Mouse (Mus musculus) midbrain, embryonic 11.5 days (tissue): ENCODE measurements at regions not wholly inside any gene's neighbourhood (a gene's known extent, or its start where the extent isn't known, plus 50 kb on each side); places are given as distances from the start of the nearest gene placed in this dataset.

Experiments used
- ATAC-seq: fragments of 200-750 bp; cut with Nextera tagmentation; 2 replicates; pipeline ENCODE4 v1.8.0; 2017; ENCODE audit warnings: moderate TSS enrichment, moderate library complexity; ENCODE audit not compliant: low FRiP score
- DNase-seq: peaks from one replicate; pipeline ENCODE4 v3.0.0; 2015; ENCODE audit warnings: low spot score; ENCODE audit errors: missing footprints
- H3K27ac ChIP-seq: fragments of 300-500 bp; sonication (generic); 2 replicates; pipeline ENCODE4 v1.5.1; 2014; ENCODE audit warnings: low read depth, low read length
- H3K27me3 ChIP-seq: fragments of 300-500 bp; sonication (generic); 2 replicates; pipeline ENCODE4 v1.6.1; 2014; ENCODE audit warnings: mild to moderate bottlenecking, low read length, moderate library complexity, mixed read lengths; ENCODE audit not compliant: control insufficient read depth, insufficient read depth
- H3K36me3 ChIP-seq: fragments of 300-500 bp; sonication (generic); 2 replicates; pipeline ENCODE4 v1.6.1; 2014; ENCODE audit warnings: mild to moderate bottlenecking, low read length, moderate library complexity, mixed read lengths; ENCODE audit not compliant: control insufficient read depth, insufficient read depth
- H3K4me1 ChIP-seq: fragments of 300-500 bp; sonication (generic); 2 replicates; pipeline ENCODE4 v1.6.1; 2014; ENCODE audit warnings: low read length; ENCODE audit not compliant: control insufficient read depth, insufficient read depth
- H3K4me2 ChIP-seq: fragments of 300-500 bp; sonication (generic); 2 replicates; pipeline ENCODE4 v1.6.1; 2014; ENCODE audit warnings: mild to moderate bottlenecking, moderate library complexity
- H3K4me3 ChIP-seq: fragments of 300-500 bp; sonication (generic); 2 replicates; pipeline ENCODE4 v1.5.1; 2014; ENCODE audit warnings: low read depth, low read length
- H3K9ac ChIP-seq: fragments of 300-500 bp; sonication (generic); 2 replicates; pipeline ENCODE4 v1.6.1; 2014; ENCODE audit warnings: low read length
- H3K9me3 ChIP-seq: fragments of 300-500 bp; sonication (generic); 2 replicates; pipeline ENCODE4 v1.6.1; 2016; ENCODE audit warnings: low read length; ENCODE audit not compliant: control insufficient read depth
- WGBS: fragments of 180-500 bp; shearing (Covaris S2); extraction: QIAGEN DNeasy Blood & Tissue Kit; methylation state at CpG from one replicate; pipeline ENCODE4 v1.1.7; 2014; 5-methylcytosine and 5-hydroxymethylcytosine counted together

- Histone ChIP-seq H3K9ac (no peak overlapping the region), H3K4me1 (no peaks in the 10 kb centered on the region), H3K36me3 (no peaks in the 10 kb centered on the region), H3K27me3 (no peaks in the 10 kb centered on the region), H3K27ac (no peak overlapping the region), H3K4me3 (no peak overlapping the region), H3K9me3 (no peaks in the 10 kb centered on the region), H3K4me2 (no peak overlapping the region)
- ATAC-seq: no peak
- WGBS: 91% methylated on average over 7 of the region's 7 CpGs
- no peak for DNase-seq
Measured at GRCm38 (mm10) chr15:42900056-42900455, 2765.9 kb downstream of the 9330182O14Rik start.

GRCm38 (mm10) chr15:42901782-42902181 is 2767.6 kb downstream of the 9330182O14Rik start:
- DNase-seq (no peak), ATAC-seq (no peak)
- no peak overlapping the region for H3K4me2 ChIP-seq

GRCm38 (mm10) chr15:42911357-42911756 is 2777.2 kb downstream of the 9330182O14Rik start:
- no peaks in the 10 kb centered on the region for H3K9me3 ChIP-seq
- H3K27me3 ChIP-seq: no peaks in the 10 kb centered on the region
- no peak overlapping the region for H3K4me3 ChIP-seq
- H3K36me3 ChIP-seq: no peaks in the 10 kb centered on the region
- 86% methylated on average over 2 of the region's 2 CpGs for WGBS
- H3K4me2 ChIP-seq: no peak overlapping the region
- DNase-seq (no peak), ATAC-seq (no peak)
- peaks cover 5% of the 10 kb centered on the region; the same call in 1 of the 2 replicates for H3K4me1 ChIP-seq
- no peak overlapping the region for H3K9ac ChIP-seq
- H3K27ac ChIP-seq: no peak overlapping the region

More at GRCm38 (mm10) chr15:42901782-42902181, 2767.6 kb downstream of the 9330182O14Rik start:
- Histone ChIP-seq H3K9me3 (no peaks in the 10 kb centered on the region), H3K36me3 (no peaks in the 10 kb centered on the region), H3K4me1 (no peaks in the 10 kb centered on the region), H3K4me3 (no peak overlapping the region), H3K9ac (no peak overlapping the region), H3K27ac (no peak overlapping the region), H3K27me3 (no peaks in the 10 kb centered on the region)
- WGBS: 83% methylated on average over 3 of the region's 3 CpGs

- peak; percentile 41; the same call in 1 of the 2 replicates for ATAC-seq
- DNase-seq: no peak
- Histone ChIP-seq H3K4me3 (no peak overlapping the region), H3K9me3 (no peaks in the 10 kb centered on the region), H3K4me2 (no peak overlapping the region), H3K27me3 (no peaks in the 10 kb centered on the region), H3K4me1 (peaks cover 5% of the 10 kb centered on the region; the same call in 1 of the 2 replicates), H3K36me3 (no peaks in the 10 kb centered on the region), H3K9ac (no peak overlapping the region), H3K27ac (no peak overlapping the region)
- 84% methylated on average over 4 of the region's 4 CpGs for WGBS
Measured at GRCm38 (mm10) chr15:42912880-42913279, 2778.7 kb downstream of the 9330182O14Rik start.

- Histone ChIP-seq H3K4me3 (no peak overlapping the region), H3K4me2 (no peak overlapping the region), H3K4me1 (peaks cover 5% of the 10 kb centered on the region; the same call in 1 of the 2 replicates), H3K36me3 (no peaks in the 10 kb centered on the region), H3K9ac (no peak overlapping the region), H3K27me3 (no peaks in the 10 kb centered on the region), H3K9me3 (no peaks in the 10 kb centered on the region), H3K27ac (no peak overlapping the region)
- DNase-seq: peak; percentile 83
- peak; percentile 77 for ATAC-seq
- 30% methylated on average over 2 of the region's 2 CpGs for WGBS
Measured at GRCm38 (mm10) chr15:42913285-42913684, 2779.1 kb downstream of the 9330182O14Rik start.

- H3K4me1 ChIP-seq: peaks cover 5% of the 10 kb centered on the region; the same call in 1 of the 2 replicates
- no peak overlapping the region for H3K9ac ChIP-seq
- DNase-seq (peak; percentile 97), ATAC-seq (peak; percentile 71; the same call in 1 of the 2 replicates)
- no peaks in the 10 kb centered on the region for H3K27me3 ChIP-seq
- 13% methylated on average over 3 of the region's 3 CpGs for WGBS
- H3K4me2 ChIP-seq: no peak overlapping the region
- H3K4me3 ChIP-seq: no peak overlapping the region
- H3K9me3 ChIP-seq: no peaks in the 10 kb centered on the region
- H3K36me3 ChIP-seq: no peaks in the 10 kb centered on the region
- no peak overlapping the region for H3K27ac ChIP-seq
Measured at GRCm38 (mm10) chr15:42914099-42914498, 2779.9 kb downstream of the 9330182O14Rik start.

- WGBS: 86% methylated on average over 11 of the region's 11 CpGs
- Histone ChIP-seq H3K27ac (no peak overlapping the region), H3K9ac (no peak overlapping the region), H3K27me3 (no peaks in the 10 kb centered on the region), H3K4me1 (peaks cover 5% of the 10 kb centered on the region; the same call in 1 of the 2 replicates), H3K9me3 (no peaks in the 10 kb centered on the region), H3K36me3 (no peaks in the 10 kb centered on the region), H3K4me3 (no peak overlapping the region), H3K4me2 (no peak overlapping the region)
- DNase-seq (no peak), ATAC-seq (no peak)
Measured at GRCm38 (mm10) chr15:42915195-42915594, 2781.0 kb downstream of the 9330182O14Rik start.

- ATAC-seq: no peak
Measured at GRCm38 (mm10) chr15:42921618-42922017, 2787.5 kb downstream of the 9330182O14Rik start.

GRCm38 (mm10) chr15:42928331-42928730 is 2794.2 kb downstream of the 9330182O14Rik start:
- Histone ChIP-seq H3K4me2 (no peak overlapping the region), H3K4me1 (no peaks in the 10 kb centered on the region), H3K9ac (no peak overlapping the region), H3K36me3 (no peaks in the 10 kb centered on the region), H3K27me3 (no peaks in the 10 kb centered on the region), H3K27ac (no peak overlapping the region), H3K4me3 (no peak overlapping the region), H3K9me3 (no peaks in the 10 kb centered on the region)
- WGBS: 81% methylated on average over 4 of the region's 4 CpGs
- ATAC-seq (no peak), DNase-seq (no peak)

More at GRCm38 (mm10) chr15:42921618-42922017, 2787.5 kb downstream of the 9330182O14Rik start:
- Histone ChIP-seq H3K4me1 (no peaks in the 10 kb centered on the region), H3K4me3 (no peak overlapping the region), H3K27ac (no peak overlapping the region), H3K4me2 (no peak overlapping the region), H3K27me3 (no peaks in the 10 kb centered on the region), H3K9ac (no peak overlapping the region), H3K9me3 (no peaks in the 10 kb centered on the region), H3K36me3 (no peaks in the 10 kb centered on the region)
- WGBS: 74% methylated on average over 3 of the region's 3 CpGs
- DNase-seq: no peak
